Mouse (Mus musculus): ENCODE data around the gene Gnl1.
"Not testable (repeated sequence)": the region's sequence is repeated elsewhere in the genome, so short reads cannot be mapped to it uniquely, and the experiment has no call there.

Gnl1 gene

GRCm38 (mm10) chr17:36025197-36025596 lies 45.5 kb downstream of the Gnl1 start:
- DNase-seq (ENCODE audit: low read depth, low spot score): no peak

GRCm38 (mm10) chr17:36025901-36026300 lies 46.2 kb downstream of the Gnl1 start:
- no peak for DNase-seq (ENCODE audit: low read depth, low spot score)

GRCm38 (mm10) chr17:36027663-36028062 lies 48.0 kb downstream of the Gnl1 start:
- DNase-seq (ENCODE audit: low read depth, low spot score): no peak

GRCm38 (mm10) chr17:36028879-36029619 lies 49.4 kb downstream of the Gnl1 start:
- DNase-seq (ENCODE audit: low read depth, low spot score): no peak

- DNase-seq (ENCODE audit: low read depth, low spot score): not testable (repeated sequence)
Observed at GRCm38 (mm10) chr17:36030046-36030702, 50.5 kb downstream of the Gnl1 start.

GRCm38 (mm10) chr17:36030703-36031582 lies 51.3 kb downstream of the Gnl1 start:
- DNase-seq (ENCODE audit: low read depth, low spot score): not testable (repeated sequence)

GRCm38 (mm10) chr17:36031583-36032331 lies 52.1 kb downstream of the Gnl1 start:
- DNase-seq (ENCODE audit: low read depth, low spot score): not testable (repeated sequence)

GRCm38 (mm10) chr17:36032351-36032875 lies 52.8 kb downstream of the Gnl1 start, which contains the start of gene H2-T23:
Gene H2-T23 (minus strand): TSS chr17:36032855.
- not testable (repeated sequence) for DNase-seq (ENCODE audit: low read depth, low spot score)

GRCm38 (mm10) chr17:36034524-36034923 lies 54.9 kb downstream of the Gnl1 start:
- not testable (repeated sequence) for DNase-seq (ENCODE audit: low read depth, low spot score)

GRCm38 (mm10) chr17:36035010-36035638 lies 55.5 kb downstream of the Gnl1 start:
- DNase-seq (ENCODE audit: low read depth, low spot score): not testable (repeated sequence)

- DNase-seq (ENCODE audit: low read depth, low spot score): not testable (repeated sequence)
Observed at GRCm38 (mm10) chr17:36036126-36036525, 56.5 kb downstream of the Gnl1 start.

All from telencephalon, adult 2 months (tissue).